Mouse (Mus musculus) lung, postnatal 0 days (tissue): Measurements from ENCODE around the gene Sapcd2. TPM values are rescaled to one million over a fixed set of nuclear protein-coding genes. Genes with fewer than 3 reads are reported as not detected.
A peak's percentile ranks its signal among the peaks of the same experiment; 100 is the strongest.

Experiments used
- ATAC-seq: fragments of 200-750 bp; cut with Nextera tagmentation; 2 replicates; pipeline ENCODE4 v1.8.0; 2017; ENCODE audit warnings: moderate library complexity
- DNase-seq: peaks from one replicate; pipeline ENCODE4 v3.0.0-alpha.2; 2016; ENCODE audit warnings: low spot score
- H3K27ac ChIP-seq: fragments of 300-500 bp; sonication (generic); 2 replicates; pipeline ENCODE4 v1.5.1; 2014; ENCODE audit warnings: antibody characterized with exemption, mild to moderate bottlenecking, low read length, mixed read lengths
- H3K27me3 ChIP-seq: fragments of 300-500 bp; sonication (generic); replicated peaks from 2 replicates; pipeline ENCODE4 v1.6.1; 2014; ENCODE audit warnings: low read length, mixed read lengths; ENCODE audit not compliant: insufficient read depth
- H3K36me3 ChIP-seq: fragments of 300-500 bp; sonication (generic); 2 replicates; pipeline ENCODE4 v1.6.1; 2014; ENCODE audit warnings: low read length, mixed read lengths; ENCODE audit not compliant: insufficient read depth
- H3K4me1 ChIP-seq: fragments of 300-500 bp; sonication (generic); 2 replicates; pipeline ENCODE4 v1.6.1; 2014; ENCODE audit warnings: antibody characterized with exemption, low read depth, low read length, mixed read lengths; ENCODE audit not compliant: insufficient read depth
- H3K4me2 ChIP-seq: fragments of 300-500 bp; sonication (generic); replicated peaks from 2 replicates; pipeline ENCODE4 v1.6.1; 2014; ENCODE audit warnings: low read depth, mild to moderate bottlenecking, low read length, moderate library complexity, mixed read lengths
- H3K4me3 ChIP-seq: fragments of 300-500 bp; sonication (generic); 2 replicates; pipeline ENCODE4 v1.5.1; 2014; ENCODE audit warnings: low read depth, low read length
- H3K9ac ChIP-seq: fragments of 300-500 bp; sonication (generic); replicated peaks from 2 replicates; pipeline ENCODE4 v1.6.1; 2014; ENCODE audit warnings: low read depth, mild to moderate bottlenecking
- H3K9me3 ChIP-seq: fragments of 300-500 bp; sonication (generic); 2 replicates; pipeline ENCODE4 v1.6.1; 2016; ENCODE audit warnings: low read length, mixed read lengths
- CTCF ChIP-seq: IDR thresholded peaks from 2 replicates; pipeline ENCODE4 v1.5.1; 2016; ENCODE audit warnings: antibody characterized with exemption, mild to moderate bottlenecking
- EP300 ChIP-seq: IDR thresholded peaks from 2 replicates; pipeline ENCODE4 v1.6.1; 2016; ENCODE audit warnings: antibody characterized with exemption, mild to moderate bottlenecking, control low read depth
- WGBS: fragments of 180-500 bp; shearing (Covaris S2); extraction: QIAGEN DNeasy Blood & Tissue Kit; methylation state at CpG from one replicate; pipeline ENCODE4 v1.1.7; 2014; 5-methylcytosine and 5-hydroxymethylcytosine counted together
- polyA plus RNA-seq: library from polyadenylated mRNA; unstranded; fragments of >200 nt; fragmentation: Nextera tagmentation; extraction: Ambion mirVana; gene quantifications from 2 replicates; pipeline ENCODE4 v1.2.1, GENCODE M21; 2015

The Sapcd2 gene
- polyA plus RNA-seq, 1 experiment from 2014 or later: 2.4 TPM

- DNase-seq: peak; percentile 92
- Histone ChIP-seq H3K4me2 (peak within 1 kb of the TSS; percentile 97), H3K27me3 (no peaks in the 10 kb centered on the region), H3K36me3 (0 out of 2 replicates have a peak, but pooled peaks cover 4% of the 10 kb centered on the region), H3K4me3 (peak within 1 kb of the TSS; percentile 69), H3K27ac (peak within 1 kb of the TSS; percentile 73), H3K4me1 (peaks cover 6% of the 10 kb centered on the region; the same call in 1 of the 2 replicates), H3K9me3 (no peaks in the 10 kb centered on the region), H3K9ac (peak within 1 kb of the TSS; percentile 68)
- TF ChIP-seq CTCF: no peak
- TF ChIP-seq EP300: no peak
- ATAC-seq: peak; percentile 85
- WGBS: under 1% methylated on average over 53 of the region's 54 CpGs
Observed at GRCm38 (mm10) chr2:25365091-25365761, 6.9 kb upstream of the Sapcd2 start, which contains the start of gene Uap1l1. Gene Uap1l1 (minus strand): TSS chr2:25365682.

GRCm38 (mm10) chr2:25369996-25370395 lies 2.1 kb upstream of the Sapcd2 start:
- ATAC-seq (no peak), DNase-seq (no peak)
- H3K27me3 ChIP-seq: no peaks in the 10 kb centered on the region
- H3K4me1 ChIP-seq: peaks cover 19% of the 10 kb centered on the region
- no peak overlapping the region for H3K9ac ChIP-seq
- no peak overlapping the region for H3K27ac ChIP-seq
- 84% methylated on average over 3 of the region's 3 CpGs for WGBS
- H3K36me3 ChIP-seq: no peaks in the 10 kb centered on the region
- no peak overlapping the region for H3K4me2 ChIP-seq
- no peaks in the 10 kb centered on the region for H3K9me3 ChIP-seq
- TF ChIP-seq EP300 (no peak), CTCF (no peak)
- no peak overlapping the region for H3K4me3 ChIP-seq

- DNase-seq (no peak), ATAC-seq (no peak; the same call in 1 of the 2 replicates)
- Histone ChIP-seq H3K4me2 (peak overlapping the region; percentile 100), H3K27me3 (no peaks in the 10 kb centered on the region), H3K4me3 (peak overlapping the region; percentile 54), H3K9me3 (no peaks in the 10 kb centered on the region), H3K4me1 (peaks cover 19% of the 10 kb centered on the region), H3K36me3 (no peaks in the 10 kb centered on the region), H3K27ac (no peak overlapping the region), H3K9ac (no peak overlapping the region; the same call in 1 of the 2 replicates)
- 4% methylated on average over 42 of the region's 42 CpGs for WGBS
- no peak for TF ChIP-seq EP300
Observed at GRCm38 (mm10) chr2:25372644-25373391, 697 bp downstream of the Sapcd2 start.

GRCm38 (mm10) chr2:25373431-25373830 lies 1.3 kb downstream of the Sapcd2 start:
- H3K36me3 ChIP-seq: no peaks in the 10 kb centered on the region
- no peak overlapping the region for H3K9ac ChIP-seq
- H3K9me3 ChIP-seq: no peaks in the 10 kb centered on the region
- WGBS: 27% methylated on average over 2 of the region's 2 CpGs
- no peak overlapping the region for H3K27ac ChIP-seq
- peaks cover 19% of the 10 kb centered on the region for H3K4me1 ChIP-seq
- no peak for TF ChIP-seq CTCF
- TF ChIP-seq EP300: no peak
- H3K4me3 ChIP-seq: no peak overlapping the region
- no peaks in the 10 kb centered on the region for H3K27me3 ChIP-seq
- peak overlapping the region; percentile 100; the same call in 1 of the 2 replicates for H3K4me2 ChIP-seq
- no peak for ATAC-seq
- no peak for DNase-seq

- ATAC-seq: no peak
- peak; percentile 56 for DNase-seq
- peaks cover 18% of the 10 kb centered on the region for H3K4me1 ChIP-seq
Observed at GRCm38 (mm10) chr2:25376589-25376988, 4.5 kb downstream of the Sapcd2 start.

GRCm38 (mm10) chr2:25384492-25384891 lies 12.4 kb downstream of the Sapcd2 start:
- H3K27ac ChIP-seq: no peak overlapping the region
- H3K36me3 ChIP-seq: no peaks in the 10 kb centered on the region
- ATAC-seq (no peak), DNase-seq (no peak)
- 34% methylated on average over 5 of the region's 5 CpGs for WGBS
- H3K4me1 ChIP-seq: no peaks in the 10 kb centered on the region
- no peaks in the 10 kb centered on the region for H3K9me3 ChIP-seq
- no peak overlapping the region for H3K4me2 ChIP-seq
- no peak overlapping the region for H3K4me3 ChIP-seq
- TF ChIP-seq CTCF: no peak
- no peak for TF ChIP-seq EP300
- H3K9ac ChIP-seq: no peak overlapping the region
- no peaks in the 10 kb centered on the region for H3K27me3 ChIP-seq

More at GRCm38 (mm10) chr2:25376589-25376988, 4.5 kb downstream of the Sapcd2 start:
- Histone ChIP-seq H3K27me3 (no peaks in the 10 kb centered on the region), H3K36me3 (no peaks in the 10 kb centered on the region), H3K27ac (no peak overlapping the region), H3K9me3 (no peaks in the 10 kb centered on the region), H3K4me3 (no peak overlapping the region), H3K9ac (no peak overlapping the region), H3K4me2 (no peak overlapping the region)
- TF ChIP-seq EP300 (no peak), CTCF (peak; percentile 85)
- WGBS: 59% methylated on average over 4 of the region's 4 CpGs
